Mouse (Mus musculus): ENCODE measurements at regions not wholly inside any gene's neighbourhood (a gene's known extent, or its start where the extent isn't known, plus 50 kb on each side); places are given as distances from the start of the nearest gene placed in this dataset.

DNA sequence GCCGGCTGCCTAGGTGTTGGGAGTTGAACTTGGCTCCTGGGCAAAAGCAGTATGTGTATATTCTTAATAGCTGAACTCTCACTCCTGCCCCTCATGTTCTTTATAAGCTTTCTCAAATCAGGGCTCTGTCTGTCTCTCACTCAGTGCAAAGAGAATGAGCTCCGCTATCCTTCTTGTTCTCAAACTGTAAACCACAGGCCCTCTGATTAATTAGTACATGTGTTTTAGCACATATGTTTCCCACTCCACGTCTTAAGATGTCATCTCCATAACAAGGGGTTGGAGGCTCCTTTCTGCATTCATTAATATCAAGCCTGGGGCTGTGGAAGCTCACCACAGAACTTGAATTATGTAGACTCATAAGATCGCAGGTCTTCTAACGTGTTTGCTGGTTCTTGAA lies 104.7 kb downstream of the Nsun3 start:
- Histone ChIP-seq H3K4me3 (ENCODE audit: low read depth, low read length) (no peak overlapping the region), H3K9me3 (ENCODE audit: control insufficient read depth, low read length) (no peaks in the 10 kb centered on the region), H3K4me2 (ENCODE audit: low read depth, low read length) (no peak overlapping the region), H3K36me3 (ENCODE audit: control insufficient read depth, insufficient read depth, low read length) (no peaks in the 10 kb centered on the region), H3K27me3 (replicated peaks; ENCODE audit: control insufficient read depth, insufficient read depth, low read length) (no peaks in the 10 kb centered on the region), H3K4me1 (ENCODE audit: control insufficient read depth, insufficient read depth, low read length) (no peaks in the 10 kb centered on the region), H3K27ac (replicated peaks; ENCODE audit: low read depth, low read length) (no peak overlapping the region), H3K9ac (ENCODE audit: low read depth, low read length) (no peak overlapping the region)
- 71% methylated on average over 5 of the region's 5 CpGs for WGBS
- no peak for ATAC-seq (ENCODE audit: low read depth)
- DNase-seq (ENCODE audit: low spot score) = no peak

DNA sequence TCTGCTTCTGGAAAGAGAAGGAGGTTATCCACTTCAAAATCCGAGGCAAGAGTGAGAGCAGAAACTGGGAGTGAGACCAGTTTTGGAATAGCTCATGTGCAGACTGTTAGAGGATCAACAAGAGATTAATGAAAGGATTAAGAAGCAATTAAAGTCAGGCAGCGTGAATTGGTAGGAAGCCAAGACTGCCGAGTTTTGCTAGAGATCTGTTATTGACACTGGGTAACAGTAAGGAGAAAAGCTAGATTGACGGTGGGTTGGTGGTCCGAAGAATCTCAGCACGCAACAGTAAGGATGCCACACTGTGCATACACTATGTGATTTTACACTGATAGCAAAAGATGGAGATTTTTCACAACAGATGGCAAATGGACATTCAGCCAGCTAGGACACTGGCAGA lies 109.8 kb downstream of the Nsun3 start:
- Histone ChIP-seq H3K4me2 (ENCODE audit: low read depth, low read length) (no peak overlapping the region), H3K27me3 (replicated peaks; ENCODE audit: control insufficient read depth, insufficient read depth, low read length) (no peaks in the 10 kb centered on the region), H3K4me1 (ENCODE audit: control insufficient read depth, insufficient read depth, low read length) (no peaks in the 10 kb centered on the region), H3K36me3 (ENCODE audit: control insufficient read depth, insufficient read depth, low read length) (no peaks in the 10 kb centered on the region), H3K4me3 (ENCODE audit: low read depth, low read length) (no peak overlapping the region), H3K9ac (ENCODE audit: low read depth, low read length) (no peak overlapping the region), H3K9me3 (ENCODE audit: control insufficient read depth, low read length) (no peaks in the 10 kb centered on the region), H3K27ac (replicated peaks; ENCODE audit: low read depth, low read length) (no peak overlapping the region)
- ATAC-seq (ENCODE audit: low read depth) (no peak), DNase-seq (ENCODE audit: low spot score) (no peak)
- WGBS = 71% methylated on average over 6 of the region's 6 CpGs

GRCm38 (mm10) chr16:62657383-62657782 lies 129.2 kb downstream of the Nsun3 start:
- DNase-seq (ENCODE audit: low spot score) (no peak), ATAC-seq (ENCODE audit: low read depth) (no peak)
- H3K27ac ChIP-seq (replicated peaks; ENCODE audit: low read depth, low read length) = no peak overlapping the region
- no peak overlapping the region for H3K9ac ChIP-seq (ENCODE audit: low read depth, low read length)
- no peak overlapping the region for H3K4me2 ChIP-seq (ENCODE audit: low read depth, low read length)
- no peaks in the 10 kb centered on the region for H3K4me1 ChIP-seq (ENCODE audit: control insufficient read depth, insufficient read depth, low read length)
- WGBS = 58% methylated on average over 2 of the region's 2 CpGs
- H3K9me3 ChIP-seq (ENCODE audit: control insufficient read depth, low read length) = no peaks in the 10 kb centered on the region
- H3K36me3 ChIP-seq (ENCODE audit: control insufficient read depth, insufficient read depth, low read length) = no peaks in the 10 kb centered on the region
- no peaks in the 10 kb centered on the region for H3K27me3 ChIP-seq (replicated peaks; ENCODE audit: control insufficient read depth, insufficient read depth, low read length)
- no peak overlapping the region for H3K4me3 ChIP-seq (ENCODE audit: low read depth, low read length)

GRCm38 (mm10) chr16:62654436-62654835 lies 132.2 kb downstream of the Nsun3 start:
- H3K9ac ChIP-seq (ENCODE audit: low read depth, low read length) = no peak overlapping the region
- DNase-seq (ENCODE audit: low spot score) (no peak), ATAC-seq (ENCODE audit: low read depth) (no peak)
- no peaks in the 10 kb centered on the region for H3K36me3 ChIP-seq (ENCODE audit: control insufficient read depth, insufficient read depth, low read length)
- H3K9me3 ChIP-seq (ENCODE audit: control insufficient read depth, low read length) = no peaks in the 10 kb centered on the region
- no peak overlapping the region for H3K4me2 ChIP-seq (ENCODE audit: low read depth, low read length)
- no peaks in the 10 kb centered on the region for H3K4me1 ChIP-seq (ENCODE audit: control insufficient read depth, insufficient read depth, low read length)
- H3K27ac ChIP-seq (replicated peaks; ENCODE audit: low read depth, low read length) = no peak overlapping the region
- no peaks in the 10 kb centered on the region for H3K27me3 ChIP-seq (replicated peaks; ENCODE audit: control insufficient read depth, insufficient read depth, low read length)
- no peak overlapping the region for H3K4me3 ChIP-seq (ENCODE audit: low read depth, low read length)
- WGBS = 67% methylated on average over 1 of the region's 1 CpGs

DNA sequence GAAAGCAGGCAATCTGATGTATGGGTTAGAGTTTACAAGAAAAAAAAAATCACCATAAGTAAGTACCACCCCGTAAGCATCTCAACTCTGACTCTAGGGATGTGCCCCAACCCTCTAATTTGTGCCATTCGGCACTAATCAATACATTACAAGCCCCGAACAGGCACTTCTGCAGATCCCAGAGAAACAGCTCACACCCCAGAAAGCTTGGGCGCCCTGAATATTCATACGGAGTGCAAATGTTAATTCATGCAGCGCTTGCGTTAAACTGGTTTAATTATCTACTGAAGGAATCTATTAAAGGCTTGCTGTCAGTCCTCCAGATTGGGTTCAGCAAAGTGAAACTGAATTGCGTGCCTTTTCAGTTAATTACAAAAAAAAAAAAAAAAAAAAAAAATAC lies 132.8 kb downstream of the Nsun3 start:
- H3K4me1 ChIP-seq (ENCODE audit: control insufficient read depth, insufficient read depth, low read length) = no peaks in the 10 kb centered on the region
- no peak for ATAC-seq (ENCODE audit: low read depth)
- H3K9ac ChIP-seq (ENCODE audit: low read depth, low read length) = no peak overlapping the region

DNA sequence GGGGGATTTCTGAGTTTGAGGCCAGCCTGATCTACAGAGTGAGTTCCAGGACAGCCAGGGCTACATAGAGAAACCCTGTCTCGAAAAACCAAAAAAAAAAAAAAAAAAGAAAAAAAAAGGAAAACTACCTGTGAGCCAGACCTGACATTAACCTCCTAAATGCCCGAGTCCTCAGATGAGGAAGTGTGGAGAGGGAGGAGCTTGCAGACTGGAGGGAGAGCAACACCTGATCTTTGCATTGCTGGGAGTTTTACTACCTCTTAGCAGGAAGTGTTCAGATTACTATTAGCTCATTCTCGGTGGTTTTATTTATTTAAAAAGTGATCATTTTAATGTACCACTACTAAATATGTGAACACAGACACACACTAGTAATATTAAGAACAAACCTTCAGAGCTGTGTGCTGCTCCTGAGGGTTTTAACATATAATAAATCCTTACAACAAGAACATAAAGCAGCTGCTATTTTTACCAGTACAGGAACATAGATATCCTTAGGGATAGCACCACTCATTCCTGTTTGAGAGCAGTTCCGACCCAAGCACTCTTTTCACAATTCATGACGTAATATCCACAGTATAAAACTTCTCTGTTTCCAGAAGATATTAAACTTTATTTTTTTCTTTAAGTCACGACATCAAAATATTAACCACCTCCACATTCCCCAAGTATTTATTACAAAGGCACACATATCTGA lies 133.7 kb downstream of the Nsun3 start:
- Histone ChIP-seq H3K4me2 (ENCODE audit: low read depth, low read length) (no peak overlapping the region), H3K4me1 (ENCODE audit: control insufficient read depth, insufficient read depth, low read length) (no peaks in the 10 kb centered on the region), H3K27ac (replicated peaks; ENCODE audit: low read depth, low read length) (no peak overlapping the region), H3K4me3 (ENCODE audit: low read depth, low read length) (no peak overlapping the region), H3K36me3 (ENCODE audit: control insufficient read depth, insufficient read depth, low read length) (no peaks in the 10 kb centered on the region), H3K27me3 (replicated peaks; ENCODE audit: control insufficient read depth, insufficient read depth, low read length) (no peaks in the 10 kb centered on the region), H3K9me3 (ENCODE audit: control insufficient read depth, low read length) (no peaks in the 10 kb centered on the region), H3K9ac (ENCODE audit: low read depth, low read length) (no peak overlapping the region)
- ATAC-seq (ENCODE audit: low read depth) (no peak), DNase-seq (ENCODE audit: low spot score) (no peak)
- WGBS = 64% methylated on average over 6 of the region's 6 CpGs

More for the DNA sequence above, 132.8 kb downstream of the Nsun3 start:
- DNase-seq (ENCODE audit: low spot score) = no peak
- Histone ChIP-seq H3K4me2 (ENCODE audit: low read depth, low read length) (peak overlapping the region; percentile 34; the same call in 1 of the 2 replicates), H3K36me3 (ENCODE audit: control insufficient read depth, insufficient read depth, low read length) (no peaks in the 10 kb centered on the region), H3K27me3 (replicated peaks; ENCODE audit: control insufficient read depth, insufficient read depth, low read length) (no peaks in the 10 kb centered on the region), H3K4me3 (ENCODE audit: low read depth, low read length) (no peak overlapping the region), H3K9me3 (ENCODE audit: control insufficient read depth, low read length) (no peaks in the 10 kb centered on the region), H3K27ac (replicated peaks; ENCODE audit: low read depth, low read length) (no peak overlapping the region)
- 40% methylated on average over 8 of the region's 8 CpGs for WGBS

DNA sequence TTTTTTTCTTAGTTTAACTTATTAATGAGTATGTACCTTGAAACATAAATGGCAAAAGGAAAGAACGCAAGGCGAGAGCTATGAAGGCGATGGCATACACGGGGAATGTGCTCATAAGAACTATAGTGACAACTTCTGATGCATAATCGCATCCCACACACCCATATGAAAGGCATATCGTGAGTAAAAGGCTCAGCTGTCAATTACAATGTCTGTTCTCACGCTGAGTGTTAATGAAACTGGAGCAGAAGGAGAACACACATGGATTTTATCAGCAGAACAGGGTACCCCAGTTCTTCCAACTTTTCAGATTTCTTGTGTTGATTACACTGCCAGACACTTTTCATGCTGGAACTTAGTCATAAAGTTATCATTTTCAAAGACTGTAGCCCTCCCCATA lies 135.8 kb downstream of the Nsun3 start:
- no peaks in the 10 kb centered on the region for H3K4me1 ChIP-seq (ENCODE audit: control insufficient read depth, insufficient read depth, low read length)
- DNase-seq (ENCODE audit: low spot score) (no peak), ATAC-seq (ENCODE audit: low read depth) (no peak)
- no peak overlapping the region for H3K4me2 ChIP-seq (ENCODE audit: low read depth, low read length)
- no peaks in the 10 kb centered on the region for H3K27me3 ChIP-seq (replicated peaks; ENCODE audit: control insufficient read depth, insufficient read depth, low read length)
- no peak overlapping the region for H3K4me3 ChIP-seq (ENCODE audit: low read depth, low read length)
- H3K36me3 ChIP-seq (ENCODE audit: control insufficient read depth, insufficient read depth, low read length) = no peaks in the 10 kb centered on the region
- no peaks in the 10 kb centered on the region for H3K9me3 ChIP-seq (ENCODE audit: control insufficient read depth, low read length)
- 82% methylated on average over 7 of the region's 7 CpGs for WGBS
- H3K9ac ChIP-seq (ENCODE audit: low read depth, low read length) = no peak overlapping the region
- H3K27ac ChIP-seq (replicated peaks; ENCODE audit: low read depth, low read length) = no peak overlapping the region

GRCm38 (mm10) chr16:62648326-62648725 lies 138.3 kb downstream of the Nsun3 start:
- H3K4me2 ChIP-seq (ENCODE audit: low read depth, low read length) = no peak overlapping the region
- no peak for ATAC-seq (ENCODE audit: low read depth)
- no peak overlapping the region for H3K4me3 ChIP-seq (ENCODE audit: low read depth, low read length)
- no peaks in the 10 kb centered on the region for H3K27me3 ChIP-seq (replicated peaks; ENCODE audit: control insufficient read depth, insufficient read depth, low read length)
- no peaks in the 10 kb centered on the region for H3K36me3 ChIP-seq (ENCODE audit: control insufficient read depth, insufficient read depth, low read length)
- no peak overlapping the region for H3K27ac ChIP-seq (replicated peaks; ENCODE audit: low read depth, low read length)
- 75% methylated on average over 8 of the region's 8 CpGs for WGBS
- DNase-seq (ENCODE audit: low spot score) = no peak
- no peak overlapping the region for H3K9ac ChIP-seq (ENCODE audit: low read depth, low read length)
- no peaks in the 10 kb centered on the region for H3K4me1 ChIP-seq (ENCODE audit: control insufficient read depth, insufficient read depth, low read length)
- no peaks in the 10 kb centered on the region for H3K9me3 ChIP-seq (ENCODE audit: control insufficient read depth, low read length)

DNA sequence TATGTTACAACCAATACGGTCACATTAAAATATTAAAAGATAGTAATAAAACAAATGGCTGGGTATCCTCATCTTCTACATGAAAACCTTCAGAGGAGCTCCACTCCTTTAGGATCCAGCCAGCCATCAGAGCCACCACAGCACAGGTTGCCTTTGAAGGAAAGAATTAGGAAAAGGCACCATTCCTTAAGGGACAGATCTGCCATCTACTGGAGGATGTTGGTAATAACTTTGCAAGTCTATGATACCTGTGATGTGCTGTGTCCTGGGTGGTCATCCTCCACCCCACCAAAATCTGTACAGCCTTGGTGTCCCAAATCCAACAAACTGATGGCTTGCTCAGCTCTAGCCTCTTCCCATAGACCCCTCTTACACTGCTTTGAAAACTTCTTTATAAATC lies 140.5 kb downstream of the Nsun3 start:
- 74% methylated on average over 1 of the region's 1 CpGs for WGBS
- H3K9me3 ChIP-seq (ENCODE audit: control insufficient read depth, low read length) = no peaks in the 10 kb centered on the region
- no peak overlapping the region for H3K27ac ChIP-seq (replicated peaks; ENCODE audit: low read depth, low read length)
- no peaks in the 10 kb centered on the region for H3K4me1 ChIP-seq (ENCODE audit: control insufficient read depth, insufficient read depth, low read length)
- H3K36me3 ChIP-seq (ENCODE audit: control insufficient read depth, insufficient read depth, low read length) = no peaks in the 10 kb centered on the region
- no peak overlapping the region for H3K4me2 ChIP-seq (ENCODE audit: low read depth, low read length)
- no peak overlapping the region for H3K9ac ChIP-seq (ENCODE audit: low read depth, low read length)
- H3K27me3 ChIP-seq (replicated peaks; ENCODE audit: control insufficient read depth, insufficient read depth, low read length) = no peaks in the 10 kb centered on the region
- DNase-seq (ENCODE audit: low spot score) (peak; percentile 21), ATAC-seq (ENCODE audit: low read depth) (no peak)
- H3K4me3 ChIP-seq (ENCODE audit: low read depth, low read length) = no peak overlapping the region

All from embryonic facial prominence, embryonic 14.5 days (tissue).